Mouse (Mus musculus) brain, adult 2 months (tissue): ENCODE measurements at regions not wholly inside any gene's neighbourhood (a gene's known extent, or its start where the extent isn't known, plus 50 kb on each side); places are given as distances from the start of the nearest gene placed in this dataset.

Experiments used
- DNase-seq: peaks from one replicate; pipeline ENCODE4 v3.0.0; 2011; ENCODE audit warnings: low read depth, low spot score

GRCm38 (mm10) chr17:15981558-15981957 is 150.7 kb upstream of the Rgmb start:
- no peak for DNase-seq

- DNase-seq, result peak; percentile 11
Measured at GRCm38 (mm10) chr17:15977374-15978031, 146.7 kb upstream of the Rgmb start.

- no peak for DNase-seq
Measured at GRCm38 (mm10) chr17:15971351-15971685, 140.5 kb upstream of the Rgmb start.

GRCm38 (mm10) chr17:15970481-15971350 is 139.9 kb upstream of the Rgmb start:
- DNase-seq, result peak; percentile 31

GRCm38 (mm10) chr17:15968331-15968730 is 137.5 kb upstream of the Rgmb start:
- DNase-seq, result peak; percentile 20

GRCm38 (mm10) chr17:15955656-15956055 is 124.8 kb upstream of the Rgmb start:
- no peak for DNase-seq

- peak; percentile 38 for DNase-seq
Measured at GRCm38 (mm10) chr17:15951641-15952040, 120.8 kb upstream of the Rgmb start.

- no peak for DNase-seq
Measured at GRCm38 (mm10) chr17:15949753-15950152, 118.9 kb upstream of the Rgmb start.

- DNase-seq, result no peak
Measured at GRCm38 (mm10) chr17:15942378-15942777, 111.5 kb upstream of the Rgmb start.

- DNase-seq, result no peak
Measured at GRCm38 (mm10) chr17:15918609-15919008, 87.8 kb upstream of the Rgmb start.

- no peak for DNase-seq
Measured at GRCm38 (mm10) chr17:15898689-15899419, 68.0 kb upstream of the Rgmb start.

- no peak for DNase-seq
Measured at GRCm38 (mm10) chr17:15895968-15896367, 65.1 kb upstream of the Rgmb start.

- DNase-seq, result peak; percentile 59
Measured at GRCm38 (mm10) chr17:15891896-15892675, 61.2 kb upstream of the Rgmb start.

GRCm38 (mm10) chr17:15890595-15891140 is 59.8 kb upstream of the Rgmb start:
- no peak for DNase-seq

GRCm38 (mm10) chr17:15882803-15883202 is 52.0 kb upstream of the Rgmb start:
- DNase-seq, result no peak

GRCm38 (mm10) chr17:15882245-15882644 is 51.4 kb upstream of the Rgmb start:
- no peak for DNase-seq
